Mouse (Mus musculus) heart, postnatal 25 days (tissue): Measurements from ENCODE around the gene Ift20. TPM values are rescaled to one million over a fixed set of nuclear protein-coding genes. Genes with fewer than 3 reads are reported as not detected.
"Not testable (repeated sequence)": the region's sequence is repeated elsewhere in the genome, so short reads cannot be mapped to it uniquely, and the experiment has no call there.

ENCODE experiments used
- DNase-seq: peaks from one replicate; pipeline ENCODE4 v3.0.0; 2022; ENCODE audit warnings: low spot score
- intact Hi-C: fragments of 180-260 bp; cut with DNase I; formaldehyde crosslinking; loops from one replicate; pipeline ENCODE4 v1.15.1; 2025
- total RNA-seq, 2 experiments: library from RNA; stranded (reverse); gene quantifications; 2 replicates each; pipeline ENCODE4 v1.2.3; 2021

Gene Ift20
- total RNA-seq, 2 experiments from 2014 or later, result 39.0 to 45.5 TPM

DNA sequence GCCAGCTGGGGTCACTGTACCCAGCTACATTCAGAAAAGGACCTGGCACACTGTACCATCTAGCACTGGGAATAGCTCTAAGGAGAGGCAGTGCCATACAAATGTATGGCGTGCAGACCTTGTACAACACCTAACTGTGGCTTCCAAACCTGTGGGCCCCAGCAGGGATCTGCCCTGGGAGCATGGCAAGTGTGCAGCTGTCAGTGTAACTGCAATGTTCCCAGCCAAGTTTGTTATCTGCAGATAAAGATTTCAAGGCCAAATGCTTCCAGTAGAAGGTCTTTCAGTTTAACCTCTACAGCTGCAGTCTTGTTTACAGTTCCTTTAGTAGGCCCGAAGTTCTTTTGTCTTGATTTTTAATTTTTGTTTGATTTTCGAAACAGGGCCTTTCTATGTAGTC is 19.5 kb downstream of the Ift20 start:
- no peak for DNase-seq
- intact Hi-C loops, result loop anchor here (10.0 kb wide), 1 partner anchor 369 kb away; the partner anchor contains the start of gene Nos2

DNA sequence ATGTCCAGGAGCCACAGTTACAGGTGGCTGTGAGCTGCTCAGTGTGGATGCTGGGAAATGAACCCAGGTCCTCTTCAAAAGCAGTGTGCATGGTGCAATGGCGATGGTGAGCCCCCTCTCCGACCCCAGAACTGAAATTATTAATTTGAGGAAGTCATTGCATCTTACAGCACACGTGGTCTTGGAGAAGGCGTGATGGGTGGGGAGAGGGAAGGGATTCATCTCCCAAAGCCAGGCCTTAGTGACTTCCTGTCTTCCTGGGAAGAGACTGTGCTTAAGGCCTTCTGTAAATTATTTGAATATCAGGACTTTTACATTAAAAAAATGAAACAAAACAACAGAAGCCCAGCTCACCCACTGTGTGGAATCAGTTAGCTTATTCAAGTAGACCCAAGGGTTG is 19.9 kb downstream of the Ift20 start:
- intact Hi-C loops, result loop anchor here (10.0 kb wide), 1 partner anchor 369 kb away; the partner anchor contains the start of gene Nos2
- DNase-seq, result no peak

DNA sequence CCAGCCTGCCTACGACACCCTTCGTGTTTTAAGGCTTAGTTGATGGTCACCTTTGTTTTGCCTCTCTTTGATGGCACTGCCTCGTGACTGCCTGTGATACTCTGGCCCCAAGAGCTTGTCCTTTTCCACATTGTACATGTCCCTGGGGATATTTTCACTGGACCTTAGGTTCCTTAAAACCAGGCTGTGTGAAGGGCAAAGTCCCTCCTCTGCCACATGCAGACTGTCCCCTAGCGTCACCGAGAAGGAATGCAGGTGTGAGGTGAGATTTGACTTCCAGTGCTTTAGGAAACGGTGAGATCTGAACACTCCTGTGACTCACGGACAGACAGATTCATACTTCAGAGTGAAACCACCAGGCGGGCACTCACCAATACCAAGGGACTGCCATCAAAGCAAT is 21.1 kb downstream of the Ift20 start:
- no peak for DNase-seq
- intact Hi-C loops, result loop anchor here (10.0 kb wide), 1 partner anchor 368 kb away; the partner anchor contains the start of gene Nos2

DNA sequence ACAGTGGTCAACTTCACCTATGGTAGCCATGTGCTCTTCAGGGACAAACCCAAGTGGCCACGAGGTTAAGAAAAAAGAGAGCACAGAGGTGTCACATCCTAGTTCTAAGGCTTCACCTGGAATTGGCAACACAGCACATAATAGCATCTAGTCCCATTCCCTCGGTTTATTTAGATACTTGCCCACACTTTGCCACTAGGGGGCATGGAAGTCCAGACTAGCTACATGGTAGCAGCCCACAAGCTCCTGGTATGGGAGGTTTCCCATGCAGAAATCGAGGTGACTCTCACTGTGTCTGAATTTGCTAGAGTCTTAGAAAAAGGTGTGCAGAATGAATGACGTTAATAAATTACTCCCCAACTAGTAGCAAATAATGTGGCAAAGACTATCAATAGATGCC is 24.3 kb downstream of the Ift20 start:
- intact Hi-C loops, result loop anchor here (2.0 to 10.0 kb wide), 3 partner anchors 137 to 394 kb away; partner anchors contain the start of gene Nlk
- peak; percentile 24 for DNase-seq

DNA sequence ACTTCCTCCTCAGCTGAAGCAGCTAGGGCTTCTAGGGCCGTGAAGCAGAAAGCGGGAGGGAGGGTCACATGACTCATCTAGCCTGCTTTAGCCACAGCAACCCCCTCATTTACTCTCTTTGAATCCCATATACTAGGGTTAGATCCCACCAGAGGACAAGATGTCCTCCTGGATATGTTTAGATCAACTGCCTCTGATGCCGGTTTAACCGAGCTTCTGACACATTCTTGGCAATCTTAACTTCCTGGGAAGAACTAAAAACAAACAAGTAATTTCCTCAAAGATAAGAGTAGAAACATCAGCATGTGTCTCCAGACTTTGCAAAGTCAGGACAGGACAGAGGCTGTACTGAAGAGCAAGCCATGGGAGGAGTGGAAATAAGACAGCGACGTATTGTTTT is 30.6 kb downstream of the Ift20 start:
- intact Hi-C loops, result loop anchor here (10.0 kb wide), 1 partner anchor 388 kb away; no protein-coding TSS in a partner anchor
- peak; percentile 28 for DNase-seq

DNA sequence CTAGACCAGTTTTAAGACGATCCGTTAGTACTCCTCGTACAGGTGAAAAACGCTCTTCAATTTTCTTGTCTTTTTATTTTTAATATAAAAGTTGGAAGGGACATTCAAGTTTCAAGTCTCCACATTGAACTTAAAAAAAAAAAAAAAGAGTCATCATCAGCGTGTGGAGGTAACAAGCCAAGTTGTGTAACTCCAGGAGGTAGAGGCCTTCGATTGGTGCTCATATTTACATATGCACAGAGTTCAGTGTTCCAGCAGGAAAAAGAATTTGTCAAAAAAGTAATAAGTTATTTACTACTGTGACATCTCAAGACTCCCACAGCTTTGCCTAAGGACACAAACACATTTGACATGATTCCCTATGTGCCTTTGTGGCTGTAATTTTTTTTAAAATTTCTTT is 31.5 kb downstream of the Ift20 start:
- no peak for DNase-seq
- intact Hi-C loops, result loop anchor here (10.0 kb wide), 1 partner anchor 387 kb away; no protein-coding TSS in a partner anchor

DNA sequence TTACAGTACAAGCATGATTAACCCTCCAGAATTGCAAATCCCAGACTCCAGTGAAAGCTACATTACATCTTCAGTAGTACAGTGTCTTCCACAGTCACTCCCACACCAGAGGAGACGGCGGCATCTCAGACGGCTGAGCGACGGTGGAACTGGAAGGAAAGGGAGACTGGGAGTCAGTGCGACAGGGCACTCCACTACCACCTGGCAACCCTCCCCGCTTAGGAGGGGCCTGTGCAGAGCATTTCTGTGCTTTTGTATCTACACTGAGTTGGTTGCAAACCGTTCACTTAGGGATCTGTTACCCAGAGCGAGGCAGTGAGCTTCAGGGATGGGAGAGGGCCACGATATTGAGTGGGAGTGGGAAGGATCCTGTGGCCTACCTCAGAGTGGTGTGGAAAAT is 32.7 kb downstream of the Ift20 start:
- no peak for DNase-seq
- intact Hi-C loops, result loop anchor here (10.0 kb wide), 1 partner anchor 386 kb away; no protein-coding TSS in a partner anchor

DNA sequence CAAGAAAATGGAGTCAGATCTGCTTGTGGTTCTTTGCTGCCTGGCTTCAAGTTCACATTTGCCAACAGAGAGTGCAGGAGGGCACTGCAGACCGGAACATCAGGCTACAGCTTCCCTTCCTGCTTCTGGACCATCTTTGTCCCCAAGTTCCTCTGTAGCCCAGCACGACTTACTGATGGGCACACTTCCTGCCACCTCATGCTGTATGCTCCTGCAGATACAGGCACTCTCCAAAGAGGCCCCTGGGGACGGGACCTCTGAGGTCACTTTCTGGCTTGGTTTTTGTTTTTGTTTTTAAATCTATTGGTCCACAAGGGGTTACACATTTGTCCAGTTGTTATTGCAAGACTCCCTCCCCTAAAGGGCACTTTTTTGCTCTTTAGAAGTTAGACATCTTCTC is 33.6 kb downstream of the Ift20 start:
- intact Hi-C loops, result loop anchor here (10.0 kb wide), 1 partner anchor 385 kb away; no protein-coding TSS in a partner anchor
- DNase-seq, result no peak

DNA sequence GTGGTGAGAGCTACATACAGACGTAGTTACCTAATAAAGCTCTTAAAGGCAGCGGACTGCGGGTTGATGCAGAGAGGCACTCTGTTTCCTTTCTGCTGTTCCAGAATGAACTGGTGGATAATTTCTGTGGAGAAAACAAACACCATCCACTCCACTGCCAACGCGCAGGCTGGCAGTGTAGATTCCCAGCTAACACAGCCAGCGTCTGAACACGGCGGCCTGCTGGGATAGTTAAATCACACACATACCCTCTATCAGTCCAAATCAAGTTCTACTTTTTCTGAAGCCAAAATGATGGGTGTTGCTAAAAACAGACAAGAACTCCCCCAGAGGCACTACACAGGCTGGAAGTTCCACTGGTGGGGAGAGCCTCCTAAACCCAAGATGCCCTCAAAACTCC is 35.3 kb downstream of the Ift20 start:
- no peak for DNase-seq
- intact Hi-C loops, result no loop called here

DNA sequence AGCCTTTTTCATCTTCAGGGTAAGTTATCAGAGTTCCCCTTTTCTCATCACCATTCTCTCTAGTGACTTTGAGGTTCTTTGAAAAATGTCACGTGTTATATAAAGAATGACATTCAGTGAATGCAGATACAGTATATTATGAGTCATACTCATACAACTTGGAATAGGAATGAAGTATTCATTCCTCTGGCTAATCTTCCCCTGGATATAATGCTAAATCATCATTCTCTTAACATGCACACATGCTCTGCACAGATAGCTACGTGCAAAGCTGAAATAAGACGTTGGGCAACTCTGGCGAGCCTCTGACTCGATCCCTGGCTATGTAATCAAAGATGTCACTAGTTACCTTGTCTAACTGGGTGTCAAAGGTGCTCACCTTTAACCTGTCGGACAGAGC is 35.7 kb downstream of the Ift20 start:
- intact Hi-C loops, result no loop called here
- no peak for DNase-seq

DNA sequence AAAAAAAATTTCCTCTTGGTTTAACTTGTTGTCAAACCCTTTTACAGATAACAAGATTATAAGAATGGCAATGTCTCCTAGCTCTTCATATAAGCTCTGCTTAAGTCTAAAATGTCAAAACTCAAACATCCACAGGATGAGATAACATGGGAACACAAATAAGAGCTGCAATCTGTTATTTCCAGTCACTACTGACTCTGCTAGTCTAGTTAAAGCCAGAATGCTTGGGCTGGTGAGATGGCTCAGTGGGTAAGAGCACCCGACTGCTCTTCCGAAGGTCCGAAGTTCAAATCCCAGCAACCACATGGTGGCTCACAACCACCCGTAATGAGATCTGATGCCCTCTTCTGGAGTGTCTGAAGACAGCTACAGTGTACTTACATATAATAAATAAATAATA is 37.9 kb downstream of the Ift20 start:
- intact Hi-C loops, DNase-seq: not testable (repeated sequence)

DNA sequence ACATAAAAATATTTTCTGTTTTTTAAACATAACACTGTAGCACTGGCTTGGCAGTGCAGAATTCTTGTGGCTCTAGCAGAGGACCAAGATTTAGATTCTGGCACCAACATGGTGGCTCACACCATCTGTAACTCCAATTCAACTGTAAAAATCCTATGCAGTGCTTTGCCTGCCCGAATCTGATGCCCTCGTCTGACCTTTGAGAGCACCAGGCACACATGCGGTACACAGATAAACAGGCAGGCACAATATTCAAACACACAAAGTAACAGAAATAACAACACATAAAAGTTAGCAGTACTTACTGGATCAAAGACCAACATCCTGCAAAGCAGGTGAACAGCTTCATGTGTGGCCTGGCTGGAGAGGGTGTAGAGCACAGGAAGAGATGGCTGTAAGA is 38.4 kb downstream of the Ift20 start:
- intact Hi-C loops, result no loop called here
- no peak for DNase-seq

DNA sequence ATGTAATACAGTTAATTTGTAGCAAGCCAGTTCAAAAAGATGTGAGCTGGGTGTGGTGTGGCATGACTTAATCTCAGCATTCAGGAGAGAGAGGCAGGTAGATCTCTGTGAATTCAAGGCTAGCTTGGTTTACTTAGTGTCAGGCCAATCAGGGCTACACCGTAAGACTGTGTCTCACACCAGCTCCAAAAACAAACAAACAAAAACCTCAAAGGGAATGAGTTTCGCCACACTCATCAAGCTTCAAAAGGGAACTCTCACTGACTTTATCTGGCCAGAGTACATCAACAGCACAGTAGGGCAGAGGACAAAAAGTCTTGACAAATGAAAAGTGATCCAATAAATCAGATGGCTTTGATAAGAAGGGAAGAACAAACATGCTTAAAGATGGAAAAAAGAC is 38.8 kb downstream of the Ift20 start:
- no peak for DNase-seq
- intact Hi-C loops, result no loop called here

DNA sequence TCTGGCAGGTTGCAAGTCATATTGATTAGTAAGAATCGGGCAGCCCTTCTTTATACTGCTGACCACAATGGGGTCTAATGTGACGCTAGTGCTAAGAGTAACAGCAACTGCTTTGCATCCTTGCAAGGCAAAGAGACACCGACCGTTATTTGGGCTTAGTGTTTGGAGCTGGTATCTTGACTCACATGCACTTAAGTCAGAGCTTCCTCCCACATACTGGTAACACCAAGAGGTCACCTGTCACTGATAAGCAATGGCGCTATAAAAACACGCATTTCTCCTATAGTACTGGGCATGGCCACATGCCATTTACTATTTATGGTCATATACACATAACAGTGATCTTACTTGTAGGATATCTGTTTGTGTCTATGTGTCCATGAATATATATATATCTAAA is 46.7 kb downstream of the Ift20 start:
- intact Hi-C loops, result no loop called here

DNA sequence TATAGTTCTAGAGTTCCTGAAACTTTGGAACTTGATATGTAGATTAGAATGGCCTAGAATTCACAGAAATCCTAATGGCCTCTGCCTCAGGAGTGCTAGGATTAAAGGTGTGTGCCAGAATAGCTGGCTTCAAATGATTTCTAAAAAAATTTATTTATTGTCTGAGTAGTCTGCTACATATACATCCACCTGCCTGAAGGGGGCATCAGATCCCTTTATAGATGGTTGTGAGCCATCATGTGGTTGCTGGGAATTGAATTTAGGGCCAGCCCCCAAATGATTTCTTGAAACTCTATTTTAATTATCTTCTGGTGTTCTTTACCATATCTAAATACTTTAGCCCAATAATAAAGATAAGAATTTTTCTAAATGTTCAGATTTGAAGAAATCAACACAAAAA is 49.9 kb downstream of the Ift20 start:
- intact Hi-C loops, result no loop called here
- no peak for DNase-seq

More for the DNA sequence above, 46.7 kb downstream of the Ift20 start:
- no peak for DNase-seq

DNA sequence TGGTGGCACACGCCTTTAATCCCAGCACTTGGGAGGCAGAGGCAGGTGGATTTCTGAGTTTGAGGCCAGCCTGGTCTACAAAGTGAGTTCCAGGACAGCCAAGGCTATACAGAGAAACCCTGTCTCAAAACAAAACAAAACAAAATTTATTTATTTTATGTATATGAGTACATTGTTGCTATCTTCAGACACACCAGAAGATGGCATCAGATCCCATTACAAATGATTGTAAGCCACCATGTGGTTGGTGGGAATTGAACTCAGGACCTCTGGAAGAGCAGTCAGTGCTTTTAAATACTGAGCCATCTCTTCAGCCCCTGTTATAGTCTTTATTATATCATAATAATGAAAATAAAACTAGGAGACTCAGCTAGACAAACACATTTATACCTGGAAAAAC is 51.5 kb downstream of the Ift20 start:
- intact Hi-C loops, DNase-seq: not testable (repeated sequence)

Other genes starting within 250 kb of the Ift20 start
- 1 to 10 TPM in 1 of 2 experiments, under 1 TPM in 1; 0.98 to 1.5 TPM for gene BC030499, start 245.5 kb upstream of the Ift20 start, total RNA-seq
- under 1 TPM; 0.62 to 0.67 TPM for gene Spag5, start 234.8 kb upstream of the Ift20 start, total RNA-seq
- gene Aldoc, start 213.4 kb upstream of the Ift20 start, total RNA-seq, result under 1 TPM; 0.50 to 0.52 TPM
- gene Pigs, start 207.9 kb upstream of the Ift20 start, total RNA-seq, result 10 to 100 TPM; 23.0 to 23.6 TPM
- 1 to 10 TPM; 4.2 to 4.6 TPM for gene Unc119, start 192.9 kb upstream of the Ift20 start, total RNA-seq
- gene Foxn1, start 149.8 kb upstream of the Ift20 start, total RNA-seq, result not detected
- gene Slc13a2, start 114.1 kb upstream of the Ift20 start, total RNA-seq, result not detected
- 1 to 10 TPM; 1.4 to 2.3 TPM for gene Slc46a1, start 70.7 kb upstream of the Ift20 start, total RNA-seq
- gene Sarm1, start 38.6 kb upstream of the Ift20 start, total RNA-seq, result under 1 TPM; 0.34 to 0.39 TPM
- 10 to 100 TPM; 22.0 to 25.7 TPM for gene Vtn, start 37.3 kb upstream of the Ift20 start, total RNA-seq
- gene Sebox, start 32.9 kb upstream of the Ift20 start, total RNA-seq, result not detected
- 10 to 100 TPM; 10.5 to 10.8 TPM for gene Tmem199, start 24.2 kb upstream of the Ift20 start, total RNA-seq
- 100 to 1,000 TPM; 152 to 154 TPM for gene Poldip2, start 24.2 kb upstream of the Ift20 start, total RNA-seq
- 10 to 100 TPM; 39.1 to 41.9 TPM for gene Tnfaip1, start within 50 bp of the Ift20 start, total RNA-seq
- gene Tmem97, start 14.4 kb downstream of the Ift20 start, total RNA-seq, result 1 to 10 TPM; 5.3 to 5.5 TPM
- gene Nlk, start 161.0 kb downstream of the Ift20 start, total RNA-seq, result 10 to 100 TPM; 12.4 to 13.3 TPM
- gene Ccnq, start 215.4 kb downstream of the Ift20 start, total RNA-seq, result 10 to 100 TPM; 12.7 to 16.7 TPM